Mouse (Mus musculus) liver, embryonic 12.5 days (tissue): ENCODE data around the gene Coa5. TPM values are rescaled to one million over a fixed set of nuclear protein-coding genes. Genes with fewer than 3 reads are reported as not detected.
A peak's percentile ranks its signal among the peaks of the same experiment; 100 is the strongest.

Experiments
- ATAC-seq: fragments of 200-750 bp; cut with Nextera tagmentation; 2 replicates; pipeline ENCODE4 v1.8.0; 2017; ENCODE audit warnings: moderate number of reproducible peaks, mild to moderate bottlenecking, moderate library complexity
- H3K27ac ChIP-seq: fragments of 300-500 bp; sonication (generic); 2 replicates; pipeline ENCODE4 v1.5.1; 2016; ENCODE audit warnings: mild to moderate bottlenecking
- H3K27me3 ChIP-seq: fragments of 300-500 bp; sonication (generic); replicated peaks from 2 replicates; pipeline ENCODE4 v1.6.1; 2016; ENCODE audit warnings: mild to moderate bottlenecking, moderate library complexity
- H3K36me3 ChIP-seq: fragments of 300-500 bp; sonication (generic); 2 replicates; pipeline ENCODE4 v1.6.1; 2016; ENCODE audit warnings: mild to moderate bottlenecking, moderate library complexity
- H3K4me1 ChIP-seq: fragments of 300-500 bp; sonication (generic); 2 replicates; pipeline ENCODE4 v1.6.1; 2016
- H3K4me2 ChIP-seq: fragments of 300-500 bp; sonication (generic); 2 replicates; pipeline ENCODE4 v1.6.1; 2016; ENCODE audit warnings: mild to moderate bottlenecking, moderate library complexity
- H3K4me3 ChIP-seq: fragments of 300-500 bp; sonication (generic); 2 replicates; pipeline ENCODE4 v1.5.1; 2016; ENCODE audit warnings: mild to moderate bottlenecking, moderate library complexity
- H3K9ac ChIP-seq: fragments of 300-500 bp; sonication (generic); 2 replicates; pipeline ENCODE4 v1.6.1; 2016; ENCODE audit warnings: mild to moderate bottlenecking, moderate library complexity
- H3K9me3 ChIP-seq: fragments of 300-500 bp; sonication (generic); replicated peaks from 2 replicates; pipeline ENCODE4 v1.6.1; 2016; ENCODE audit warnings: mild to moderate bottlenecking, moderate library complexity
- WGBS: fragments of 180-500 bp; shearing (Covaris S2); methylation state at CpG from one replicate; pipeline ENCODE4 v1.1.7; 2016; ENCODE audit not compliant: insufficient replicate concordance; 5-methylcytosine and 5-hydroxymethylcytosine counted together
- polyA plus RNA-seq: library from polyadenylated mRNA; unstranded; fragments of >200 nt; fragmentation: Nextera tagmentation; extraction: Ambion mirVana; gene quantifications from 2 replicates; pipeline ENCODE4 v1.2.1, GENCODE M21; 2016

Gene Coa5
- polyA plus RNA-seq, 1 experiment from 2014 or later = 53.6 TPM

GRCm38 (mm10) chr1:37427144-37427875, 2.6 kb downstream of the Coa5 start:
- H3K9me3 ChIP-seq = 0 out of 2 replicates have a peak, but pooled peaks cover 5% of the 10 kb centered on the region
- peak overlapping the region; percentile 19; the same call in 1 of the 2 replicates for H3K4me2 ChIP-seq
- H3K4me1 ChIP-seq = peaks cover 41% of the 10 kb centered on the region
- no peak overlapping the region for H3K4me3 ChIP-seq
- peaks cover 66% of the 10 kb centered on the region for H3K36me3 ChIP-seq
- no peak for ATAC-seq
- no peaks in the 10 kb centered on the region for H3K27me3 ChIP-seq
- H3K27ac ChIP-seq = peak overlapping the region; percentile 27; the same call in 1 of the 2 replicates
- H3K9ac ChIP-seq = no peak overlapping the region
- 81% methylated on average over 8 of the region's 8 CpGs for WGBS

GRCm38 (mm10) chr1:37419420-37419819, 10.5 kb downstream of the Coa5 start:
- H3K4me2 ChIP-seq = no peak overlapping the region
- no peak overlapping the region for H3K9ac ChIP-seq
- H3K4me1 ChIP-seq = peaks cover 4% of the 10 kb centered on the region; the same call in 1 of the 2 replicates
- H3K27me3 ChIP-seq = no peaks in the 10 kb centered on the region
- H3K9me3 ChIP-seq = 0 out of 2 replicates have a peak, but pooled peaks cover 5% of the 10 kb centered on the region
- peaks cover 65% of the 10 kb centered on the region for H3K36me3 ChIP-seq
- ATAC-seq = peak; percentile 49; the same call in 1 of the 2 replicates
- 84% methylated on average over 1 of the region's 1 CpGs for WGBS
- no peak overlapping the region for H3K4me3 ChIP-seq
- H3K27ac ChIP-seq = no peak overlapping the region

- peaks cover 6% of the 10 kb centered on the region for H3K4me1 ChIP-seq
- no peaks in the 10 kb centered on the region for H3K9me3 ChIP-seq
- H3K27me3 ChIP-seq = no peaks in the 10 kb centered on the region
- WGBS = 83% methylated on average over 1 of the region's 1 CpGs
- no peak overlapping the region for H3K27ac ChIP-seq
- no peak overlapping the region for H3K4me3 ChIP-seq
- no peak overlapping the region for H3K9ac ChIP-seq
- peaks cover 31% of the 10 kb centered on the region for H3K36me3 ChIP-seq
- H3K4me2 ChIP-seq = no peak overlapping the region
- ATAC-seq = no peak
Observed at GRCm38 (mm10) chr1:37415394-37415793, 14.5 kb downstream of the Coa5 start.

GRCm38 (mm10) chr1:37409647-37410046, 20.3 kb downstream of the Coa5 start:
- no peaks in the 10 kb centered on the region for H3K27me3 ChIP-seq
- no peak overlapping the region for H3K4me3 ChIP-seq
- H3K9me3 ChIP-seq = no peaks in the 10 kb centered on the region
- H3K36me3 ChIP-seq = no peaks in the 10 kb centered on the region; the same call in 1 of the 2 replicates
- H3K9ac ChIP-seq = no peak overlapping the region
- no peak overlapping the region for H3K27ac ChIP-seq
- no peak overlapping the region for H3K4me2 ChIP-seq
- ATAC-seq = no peak
- peaks cover 6% of the 10 kb centered on the region for H3K4me1 ChIP-seq

DNA sequence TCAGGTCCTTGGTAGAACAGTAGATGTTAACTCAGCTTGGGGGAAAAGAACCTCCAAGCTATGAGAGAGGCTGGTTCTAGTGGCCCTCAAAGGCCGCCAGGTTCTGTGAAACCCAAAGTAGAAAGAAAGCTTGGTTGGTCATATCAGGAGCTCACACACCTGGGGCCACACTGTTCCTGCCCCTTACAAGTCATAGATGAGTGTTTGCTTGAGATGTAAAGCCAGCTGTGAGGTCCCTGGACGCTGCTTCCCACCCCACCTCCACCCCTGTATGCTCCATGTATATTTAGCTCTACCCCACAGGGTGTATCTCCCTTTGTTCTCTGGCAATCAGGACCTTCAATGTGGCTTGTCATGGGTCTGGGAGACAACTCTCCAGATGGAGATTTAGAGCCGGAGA, 21.2 kb downstream of the Coa5 start:
- ATAC-seq = no peak
- Histone ChIP-seq H3K9me3 (no peaks in the 10 kb centered on the region), H3K4me2 (no peak overlapping the region), H3K27me3 (no peaks in the 10 kb centered on the region), H3K9ac (no peak overlapping the region), H3K4me1 (peaks cover 6% of the 10 kb centered on the region), H3K27ac (no peak overlapping the region), H3K36me3 (no peaks in the 10 kb centered on the region; the same call in 1 of the 2 replicates), H3K4me3 (no peak overlapping the region)
- 59% methylated on average over 3 of the region's 3 CpGs for WGBS

GRCm38 (mm10) chr1:37408059-37408458, 21.8 kb downstream of the Coa5 start:
- Histone ChIP-seq H3K4me2 (no peak overlapping the region), H3K9me3 (no peaks in the 10 kb centered on the region), H3K4me1 (peaks cover 6% of the 10 kb centered on the region), H3K27ac (no peak overlapping the region), H3K9ac (no peak overlapping the region), H3K27me3 (no peaks in the 10 kb centered on the region), H3K4me3 (no peak overlapping the region), H3K36me3 (no peaks in the 10 kb centered on the region; the same call in 1 of the 2 replicates)
- WGBS = 74% methylated on average over 8 of the region's 8 CpGs
- ATAC-seq = no peak

GRCm38 (mm10) chr1:37407228-37407627, 22.7 kb downstream of the Coa5 start:
- ATAC-seq = no peak
- Histone ChIP-seq H3K4me1 (no peaks in the 10 kb centered on the region; the same call in none of the 2 replicates), H3K9me3 (no peaks in the 10 kb centered on the region), H3K36me3 (no peaks in the 10 kb centered on the region; the same call in 1 of the 2 replicates), H3K9ac (no peak overlapping the region), H3K4me2 (no peak overlapping the region), H3K27ac (no peak overlapping the region), H3K27me3 (no peaks in the 10 kb centered on the region), H3K4me3 (no peak overlapping the region)
- 74% methylated on average over 8 of the region's 8 CpGs for WGBS

GRCm38 (mm10) chr1:37405137-37405536, 24.8 kb downstream of the Coa5 start:
- no peaks in the 10 kb centered on the region for H3K9me3 ChIP-seq
- no peaks in the 10 kb centered on the region for H3K27me3 ChIP-seq
- no peak overlapping the region for H3K4me3 ChIP-seq
- no peaks in the 10 kb centered on the region; the same call in 1 of the 2 replicates for H3K4me1 ChIP-seq
- H3K4me2 ChIP-seq = no peak overlapping the region
- ATAC-seq = no peak
- WGBS = 62% methylated on average over 2 of the region's 2 CpGs
- H3K27ac ChIP-seq = no peak overlapping the region
- H3K36me3 ChIP-seq = no peaks in the 10 kb centered on the region; the same call in 1 of the 2 replicates
- H3K9ac ChIP-seq = no peak overlapping the region

GRCm38 (mm10) chr1:37401687-37402086, 28.2 kb downstream of the Coa5 start:
- H3K27me3 ChIP-seq = no peaks in the 10 kb centered on the region
- no peak overlapping the region for H3K4me2 ChIP-seq
- H3K9ac ChIP-seq = no peak overlapping the region
- no peaks in the 10 kb centered on the region for H3K4me1 ChIP-seq
- 44% methylated on average over 4 of the region's 4 CpGs for WGBS
- no peak overlapping the region for H3K4me3 ChIP-seq
- H3K36me3 ChIP-seq = no peaks in the 10 kb centered on the region
- no peak for ATAC-seq
- H3K27ac ChIP-seq = no peak overlapping the region
- H3K9me3 ChIP-seq = no peaks in the 10 kb centered on the region

GRCm38 (mm10) chr1:37399734-37400133, 30.2 kb downstream of the Coa5 start:
- no peaks in the 10 kb centered on the region for H3K9me3 ChIP-seq
- H3K36me3 ChIP-seq = no peaks in the 10 kb centered on the region
- 71% methylated on average over 8 of the region's 8 CpGs for WGBS
- H3K4me2 ChIP-seq = no peak overlapping the region
- no peak overlapping the region for H3K4me3 ChIP-seq
- no peaks in the 10 kb centered on the region for H3K27me3 ChIP-seq
- no peaks in the 10 kb centered on the region for H3K4me1 ChIP-seq
- no peak overlapping the region for H3K27ac ChIP-seq
- no peak overlapping the region for H3K9ac ChIP-seq
- ATAC-seq = no peak

- H3K27ac ChIP-seq = no peak overlapping the region
- no peak for ATAC-seq
- H3K4me1 ChIP-seq = no peaks in the 10 kb centered on the region
- no peak overlapping the region for H3K9ac ChIP-seq
- WGBS = 60% methylated on average over 3 of the region's 3 CpGs
- no peaks in the 10 kb centered on the region for H3K9me3 ChIP-seq
- no peak overlapping the region for H3K4me2 ChIP-seq
- H3K27me3 ChIP-seq = no peaks in the 10 kb centered on the region
- no peak overlapping the region for H3K4me3 ChIP-seq
- no peaks in the 10 kb centered on the region for H3K36me3 ChIP-seq
Observed at GRCm38 (mm10) chr1:37398961-37399360, 30.9 kb downstream of the Coa5 start.

- no peak overlapping the region for H3K27ac ChIP-seq
- H3K27me3 ChIP-seq = no peaks in the 10 kb centered on the region
- no peaks in the 10 kb centered on the region for H3K9me3 ChIP-seq
- H3K4me2 ChIP-seq = no peak overlapping the region
- no peak for ATAC-seq
- no peaks in the 10 kb centered on the region for H3K4me1 ChIP-seq
- no peaks in the 10 kb centered on the region for H3K36me3 ChIP-seq
- WGBS = 53% methylated on average over 1 of the region's 1 CpGs
- H3K4me3 ChIP-seq = no peak overlapping the region
- H3K9ac ChIP-seq = no peak overlapping the region
Observed at GRCm38 (mm10) chr1:37396481-37396880, 33.4 kb downstream of the Coa5 start.
